Mouse (Mus musculus) left cerebral cortex, postnatal 36 days (tissue): ENCODE results near the gene Il18. TPM values are rescaled to one million over a fixed set of nuclear protein-coding genes. Genes with fewer than 3 reads are reported as not detected.
"Not testable (repeated sequence)": the region's sequence is repeated elsewhere in the genome, so short reads cannot be mapped to it uniquely, and the experiment has no call there.

Source experiments
- DNase-seq, 2 experiments: peaks; one replicate each; pipeline ENCODE4 v3.0.0; 2021 to 2022; ENCODE audit warnings: low spot score in 2 of 2, mixed read lengths in 1 of 2
- intact Hi-C: fragments of 180-260 bp; cut with DNase I; formaldehyde crosslinking; loops from one replicate; pipeline ENCODE4 v1.15.1; 2025
- total RNA-seq, 2 experiments: library from RNA; stranded (reverse); gene quantifications; 2 replicates each; pipeline ENCODE4 v1.2.3; 2021

Gene Il18
- total RNA-seq, 2 experiments from 2014 or later: 24.7 to 26.7 TPM

GRCm38 (mm10) chr9:50594794-50595417 lies 40.3 kb downstream of the Il18 start:
- intact Hi-C loops: no loop called here

GRCm38 (mm10) chr9:50596973-50597372 lies 42.3 kb downstream of the Il18 start:
- intact Hi-C loops: no loop called here
- no peak for DNase-seq

More at GRCm38 (mm10) chr9:50594794-50595417, 40.3 kb downstream of the Il18 start:
- DNase-seq: no peak

- intact Hi-C loops: no loop called here
- no peak for DNase-seq
Observed at GRCm38 (mm10) chr9:50601536-50601935, 46.9 kb downstream of the Il18 start.

- DNase-seq: no peak
- intact Hi-C loops: no loop called here
Observed at GRCm38 (mm10) chr9:50602055-50602845, 47.6 kb downstream of the Il18 start.

GRCm38 (mm10) chr9:50603189-50603997 lies 48.8 kb downstream of the Il18 start, which contains the start of the genes Sdhd and Timm8b:
Gene Sdhd, minus strand, starts transcription at chr9:50603812.
Gene Timm8b, plus strand, starts transcription at chr9:50603910.
- DNase-seq: peak; percentile 93 to 95
- intact Hi-C loops: no loop called here

GRCm38 (mm10) chr9:50603998-50604324 lies 49.3 kb downstream of the Il18 start:
- intact Hi-C loops: no loop called here
- no peak for DNase-seq

GRCm38 (mm10) chr9:50604338-50604737 lies 49.7 kb downstream of the Il18 start:
- DNase-seq: no peak
- intact Hi-C loops: no loop called here

- intact Hi-C loops: no loop called here
- no peak for DNase-seq
Observed at GRCm38 (mm10) chr9:50612115-50612514, 57.5 kb downstream of the Il18 start.

GRCm38 (mm10) chr9:50616161-50616560 lies 61.5 kb downstream of the Il18 start:
- intact Hi-C loops: no loop called here
- DNase-seq: no peak

- peak; percentile 89 to 93 for DNase-seq
- intact Hi-C loops: no loop called here
Observed at GRCm38 (mm10) chr9:50616766-50617603, 62.4 kb downstream of the Il18 start, which contains the start of the genes Pih1d2 and Nkapd1. Gene Pih1d2, plus strand, starts transcription at chr9:50617321. Gene Nkapd1, minus strand, starts transcription at chr9:50617464.

GRCm38 (mm10) chr9:50617794-50618330 lies 63.2 kb downstream of the Il18 start:
- no peak for DNase-seq
- intact Hi-C loops: no loop called here

- DNase-seq, intact Hi-C loops: not testable (repeated sequence)
Observed at GRCm38 (mm10) chr9:50630903-50631302, 76.3 kb downstream of the Il18 start.

Other genes with a start within 250 kb of the Il18 start
- gene Rpl10-ps3, start 209.9 kb upstream of the Il18 start, total RNA-seq: 100 to 1,000 TPM; 312 to 315 TPM
- not detected for gene Plet1, start 60.3 kb upstream of the Il18 start, total RNA-seq
- gene Pts, start 26.1 kb upstream of the Il18 start, total RNA-seq: 10 to 100 TPM; 33.4 to 34.0 TPM
- gene Bco2, start 354 bp downstream of the Il18 start, total RNA-seq: 1 to 10 TPM; 2.7 to 3.1 TPM
- not detected for gene Tex12, start 6.5 kb downstream of the Il18 start, total RNA-seq
- gene Sdhd, start 49.0 kb downstream of the Il18 start, total RNA-seq: 100 to 1,000 TPM; 105 to 110 TPM
- gene Timm8b, start 49.1 kb downstream of the Il18 start, total RNA-seq: 100 to 1,000 TPM; 218 to 255 TPM
- 1 to 10 TPM; 3.1 to 3.7 TPM for gene Pih1d2, start 62.5 kb downstream of the Il18 start, total RNA-seq
- 10 to 100 TPM; 23.0 to 25.3 TPM for gene Nkapd1, start 62.6 kb downstream of the Il18 start, total RNA-seq
- gene Dlat, start 105.0 kb downstream of the Il18 start, total RNA-seq: 100 to 1,000 TPM; 116 to 117 TPM
- 10 to 100 TPM; 79.6 to 82.8 TPM for gene Dixdc1, start 184.7 kb downstream of the Il18 start, total RNA-seq
- gene 2310030G06Rik, start 191.7 kb downstream of the Il18 start, total RNA-seq: 1 to 10 TPM; 2.4 to 3.2 TPM
- 100 to 1,000 TPM; 151 to 182 TPM for gene Cryab, start 196.5 kb downstream of the Il18 start, total RNA-seq
- gene Hspb2, start 197.5 kb downstream of the Il18 start, total RNA-seq: 1 to 10 TPM; 1.2 to 2.4 TPM
- 1 to 10 TPM; 4.4 to 6.0 TPM for gene Fdxacb1, start 213.4 kb downstream of the Il18 start, total RNA-seq
- gene Alg9, start 220.2 kb downstream of the Il18 start, total RNA-seq: 10 to 100 TPM; 24.3 to 26.0 TPM
- gene 1110032A03Rik, start 220.7 kb downstream of the Il18 start, total RNA-seq: 10 to 100 TPM; 35.2 to 37.2 TPM